Mouse (Mus musculus) liver, adult 2 months (tissue): ENCODE data around the gene Cdh10.

ENCODE experiments used
- CTCF ChIP-seq: fragments of 200-500 bp; IDR thresholded peaks from 2 replicates; pipeline ENCODE4 v1.5.1; 2011; ENCODE audit warnings: low read depth, low read length, control low read depth
- POLR2A ChIP-seq: fragments of 200-500 bp; IDR thresholded peaks from 2 replicates; pipeline ENCODE4 v1.6.1; 2011; ENCODE audit warnings: low read length, control low read depth; ENCODE audit not compliant: insufficient read depth; ENCODE audit errors: extremely low read depth

DNA sequence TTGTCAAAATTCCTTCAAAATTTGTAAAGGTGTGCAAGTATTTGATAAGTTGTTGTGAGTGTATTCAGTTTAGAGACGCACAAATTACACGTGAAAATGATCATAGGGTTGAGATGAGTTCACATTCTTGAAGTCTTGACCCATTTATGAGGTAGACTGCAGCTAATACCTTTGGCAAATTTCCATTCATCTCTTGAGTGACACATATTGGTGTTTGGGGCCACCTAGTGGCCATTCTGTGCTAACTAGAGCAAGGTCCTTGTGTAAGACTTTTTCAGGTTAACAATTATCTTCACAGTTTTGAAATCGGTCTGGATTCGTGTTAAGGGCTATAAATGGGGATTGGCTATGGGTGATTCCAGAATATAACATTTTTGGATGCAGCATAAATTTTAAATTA, 13.5 kb downstream of the Cdh10 start:
- TF ChIP-seq POLR2A (no peak), CTCF (peak; percentile 22; the same call in 1 of the 2 replicates)
